Mouse (Mus musculus): ENCODE data around the gene Clstn3.

- TF ChIP-seq POLR2A (IDR thresholded peaks at IDR 0.05; ENCODE audit: extremely low read depth, insufficient read depth, low read length) (no peak), CTCF (IDR thresholded peaks at IDR 0.05; ENCODE audit: low read depth, low read length) (no peak)
These were observed 57.4 kb downstream of the Clstn3 start for GRCm38 (mm10) chr6:124407180-124407579.

All from liver, adult 2 months (tissue).